Mouse (Mus musculus): Measurements from ENCODE around the gene Psmb6.

The Psmb6 gene

GRCm38 (mm10) chr11:70571641-70572040 is 46.5 kb downstream of the Psmb6 start:
- DNase-seq: no peak

GRCm38 (mm10) chr11:70572348-70572902 is 47.3 kb downstream of the Psmb6 start:
- DNase-seq: no peak

- DNase-seq: no peak
These were observed 48.7 kb downstream of the Psmb6 start for GRCm38 (mm10) chr11:70573872-70574271.

GRCm38 (mm10) chr11:70577201-70577600 is 52.0 kb downstream of the Psmb6 start:
- no peak for DNase-seq
